In the genomic region with DNA sequence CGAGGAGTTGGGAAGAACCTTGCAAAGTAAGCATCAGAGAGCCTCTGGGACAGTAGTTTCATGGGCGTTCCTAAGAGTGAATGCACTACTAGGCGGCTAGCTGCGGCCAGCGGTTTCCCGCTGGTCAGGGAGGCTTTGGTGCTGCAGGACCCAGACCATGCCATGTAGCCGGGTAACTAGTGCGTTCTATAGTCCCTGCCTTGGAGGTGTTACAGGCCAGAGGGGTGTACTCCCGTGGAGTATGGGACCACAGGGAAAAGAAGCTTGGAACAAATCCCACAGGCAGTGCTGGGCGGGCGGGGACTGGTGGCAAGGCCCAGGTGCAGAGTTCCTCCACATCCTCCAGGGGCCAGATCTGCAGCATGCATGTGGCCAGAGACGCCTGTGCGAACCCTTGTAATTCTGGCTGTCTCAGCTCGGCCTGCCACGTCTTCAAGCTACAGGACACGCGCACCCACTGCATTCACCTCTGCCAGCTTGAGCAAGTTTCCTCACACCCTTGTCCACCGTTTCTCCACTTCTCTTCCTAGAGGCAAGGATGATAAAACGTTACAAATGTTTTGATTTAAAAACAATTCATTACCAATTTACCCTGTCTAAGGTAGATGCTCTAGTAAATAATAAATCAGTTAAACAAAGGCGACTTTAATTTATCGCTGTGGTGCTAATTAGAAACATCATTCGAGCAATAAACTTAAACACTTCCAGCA, we compare ENCODE assay signal across 9 mouse cellular contexts. TPM values are rescaled to one million over a fixed set of nuclear protein-coding genes. Genes with fewer than 3 reads are reported as not detected.
DNase-seq lines count a peak whose midpoint lies in the region; ATAC-seq and TF ChIP-seq lines count a peak whose summit lies in the region.
"Had no signal": no experiment of that assay in that cellular context is flagged by ENCODE, and none has a peak within 500 bp of the region (broad histone marks: within the 10 kb centered on the region; RNA-seq: fewer than 3 reads in every experiment).

No protein-coding gene starts in this region.

- no peak for TF ChIP-seq EP300 in lung, postnatal 0 days (IDR thresholded peaks at IDR 0.05)

- 11% methylated on average over 22 of the region's 22 CpGs for WGBS in lung, embryonic 16.5 days
- WGBS in lung, postnatal 0 days, result 30% methylated on average over 22 of the region's 22 CpGs
- WGBS in intestine, postnatal 0 days, result 32% methylated on average over 22 of the region's 22 CpGs
- 6% methylated on average over 22 of the region's 22 CpGs for WGBS in stomach, embryonic 14.5 days

- H3K4me1 ChIP-seq in lung, embryonic 16.5 days (replicated peaks; ENCODE audit: control insufficient read depth, insufficient read depth, low read length), result peaks cover 16% of the 10 kb centered on the region
- peaks cover 7% of the 10 kb centered on the region; the same call in 1 of the 2 replicates for H3K4me1 ChIP-seq in lung, postnatal 0 days (ENCODE audit: insufficient read depth, low read depth, low read length)
- H3K4me1 ChIP-seq in embryonic fibroblast, embryonic 13.5 days (ENCODE audit: control insufficient read depth, insufficient read depth, low read length), result no peaks in the 10 kb centered on the region
- no peaks in the 10 kb centered on the region for H3K4me1 ChIP-seq in intestine, postnatal 0 days (replicated peaks; ENCODE audit: control insufficient read depth, insufficient read depth, low read length)
- peaks cover 5% of the 10 kb centered on the region for H3K4me1 ChIP-seq in stomach, embryonic 14.5 days (ENCODE audit: control insufficient read depth, insufficient read depth, low read length)

- 0 out of 2 replicates have a peak, but pooled peaks have one; percentile 30 for ATAC-seq in lung, embryonic 16.5 days (ENCODE audit: low read depth)
- ATAC-seq in lung, postnatal 0 days, result no peak
- ATAC-seq in intestine, postnatal 0 days, result no peak
- peak; percentile 56; the same call in 1 of the 2 replicates for ATAC-seq in stomach, embryonic 14.5 days (ENCODE audit: insufficient number of reproducible peaks, insufficient read depth, low FRiP score, low read depth)

- no peak for TF ChIP-seq CTCF in lung, postnatal 0 days (IDR thresholded peaks at IDR 0.05)
- TF ChIP-seq CTCF in embryonic fibroblast, embryonic 13.5 days (IDR thresholded peaks at IDR 0.05; ENCODE audit: borderline replicate concordance, insufficient read depth, low read length), result no peak
- peak; percentile 45 for TF ChIP-seq CTCF in intestine, postnatal 0 days (IDR thresholded peaks at IDR 0.05; ENCODE audit: low read depth)

- no peak overlapping the region for H3K9ac ChIP-seq in lung, embryonic 16.5 days (ENCODE audit: low read length)
- no peak overlapping the region for H3K9ac ChIP-seq in lung, postnatal 0 days (replicated peaks; ENCODE audit: low read depth)
- H3K9ac ChIP-seq in intestine, postnatal 0 days (ENCODE audit: low read depth, low read length), result peak overlapping the region; percentile 53
- no peak overlapping the region for H3K9ac ChIP-seq in stomach, embryonic 14.5 days (replicated peaks; ENCODE audit: low read depth, low read length)
- H3K9ac ChIP-seq: liver, embryonic 13.5 days had no signal

- TF ChIP-seq POLR2A in embryonic fibroblast, embryonic 13.5 days (IDR thresholded peaks at IDR 0.05; ENCODE audit: low read depth, low read length), result no peak; the same call in 1 of the 2 replicates

- no peak for DNase-seq in lung, postnatal 0 days (ENCODE audit: low spot score)
- DNase-seq in urinary bladder, adult 2 months (ENCODE audit: low spot score), result no peak
- DNase-seq in ovary, postnatal 10 days (ENCODE audit: low spot score), result no peak
- DNase-seq in thymus, postnatal 10 days (ENCODE audit: low spot score in 2 of 2), result no peak
- DNase-seq: liver, embryonic 13.5 days had no signal

- H3K27me3 ChIP-seq in lung, embryonic 16.5 days (ENCODE audit: control insufficient read depth, insufficient read depth, low read depth, low read length), result peaks cover 32% of the 10 kb centered on the region
- H3K27me3 ChIP-seq in lung, postnatal 0 days (replicated peaks; ENCODE audit: insufficient read depth, low read length), result peaks cover 49% of the 10 kb centered on the region
- no peaks in the 10 kb centered on the region for H3K27me3 ChIP-seq in intestine, postnatal 0 days (replicated peaks; ENCODE audit: control insufficient read depth, insufficient read depth, low read length)
- peaks cover 28% of the 10 kb centered on the region for H3K27me3 ChIP-seq in stomach, embryonic 14.5 days (ENCODE audit: control insufficient read depth, insufficient read depth, low read length)

- H3K27ac ChIP-seq in lung, embryonic 16.5 days (ENCODE audit: low read length), result no peak overlapping the region
- no peak overlapping the region for H3K27ac ChIP-seq in lung, postnatal 0 days (ENCODE audit: low read length)
- H3K27ac ChIP-seq in embryonic fibroblast, embryonic 13.5 days (ENCODE audit: insufficient read depth, low read length), result peak overlapping the region; percentile 48
- H3K27ac ChIP-seq in intestine, postnatal 0 days (ENCODE audit: low read depth, low read length), result peak overlapping the region; percentile 57
- H3K27ac ChIP-seq in stomach, embryonic 14.5 days (ENCODE audit: low read length), result no peak overlapping the region
- H3K27ac ChIP-seq: liver, embryonic 13.5 days had no signal

- no peak overlapping the region for H3K4me2 ChIP-seq in lung, embryonic 16.5 days (ENCODE audit: low read depth, low read length)
- H3K4me2 ChIP-seq in lung, postnatal 0 days (replicated peaks; ENCODE audit: low read depth, low read length), result no peak overlapping the region
- peak overlapping the region; percentile 54 for H3K4me2 ChIP-seq in intestine, postnatal 0 days (replicated peaks; ENCODE audit: low read depth)
- peak overlapping the region; percentile 10; the same call in 1 of the 2 replicates for H3K4me2 ChIP-seq in stomach, embryonic 14.5 days (replicated peaks; ENCODE audit: low read depth, low read length)
- H3K4me2 ChIP-seq: liver, embryonic 13.5 days had no signal

- H3K36me3 ChIP-seq in lung, embryonic 16.5 days (ENCODE audit: control insufficient read depth, insufficient read depth, low read length), result no peaks in the 10 kb centered on the region
- H3K36me3 ChIP-seq in lung, postnatal 0 days (ENCODE audit: insufficient read depth, low read length), result no peaks in the 10 kb centered on the region
- peaks cover 10% of the 10 kb centered on the region; the same call in 1 of the 2 replicates for H3K36me3 ChIP-seq in intestine, postnatal 0 days (ENCODE audit: control insufficient read depth, insufficient read depth)
- no peaks in the 10 kb centered on the region for H3K36me3 ChIP-seq in stomach, embryonic 14.5 days (ENCODE audit: control insufficient read depth, insufficient read depth, low read length)
- H3K36me3 ChIP-seq: liver, embryonic 13.5 days had no signal

- H3K9me3 ChIP-seq in lung, embryonic 16.5 days (ENCODE audit: control insufficient read depth, low read length), result no peaks in the 10 kb centered on the region
- H3K9me3 ChIP-seq in lung, postnatal 0 days (ENCODE audit: low read length), result no peaks in the 10 kb centered on the region
- H3K9me3 ChIP-seq in intestine, postnatal 0 days (ENCODE audit: control insufficient read depth), result no peaks in the 10 kb centered on the region
- H3K9me3 ChIP-seq in stomach, embryonic 14.5 days (ENCODE audit: control insufficient read depth, low read depth, low read length), result no peaks in the 10 kb centered on the region
- H3K9me3 ChIP-seq: liver, embryonic 13.5 days had no signal

- H3K4me3 ChIP-seq in lung, embryonic 16.5 days (ENCODE audit: low read length), result no peak overlapping the region
- H3K4me3 ChIP-seq in lung, postnatal 0 days (ENCODE audit: low read depth, low read length), result no peak overlapping the region
- peak overlapping the region; percentile 25 for H3K4me3 ChIP-seq in embryonic fibroblast, embryonic 13.5 days (ENCODE audit: insufficient read depth, low read length)
- peak overlapping the region; percentile 17 for H3K4me3 ChIP-seq in intestine, postnatal 0 days (ENCODE audit: low read depth, low read length)
- H3K4me3 ChIP-seq in stomach, embryonic 14.5 days (ENCODE audit: low read depth, low read length), result no peak overlapping the region
- H3K4me3 ChIP-seq: liver, embryonic 13.5 days had no signal

RNA-seq across cellular contexts. Expression of gene Mab21l2, which starts 2.0 kb away (rescaled TPM):
- 0.53 and 1.1 TPM in 2 replicates for polyA plus RNA-seq in lung, embryonic 16.5 days (2015; fragmentation: Nextera tagmentation; extraction: Ambion mirVana)
- 0.05 TPM in 1 of 2 replicates, not detected in the other for polyA plus RNA-seq in lung, postnatal 0 days (2015; fragmentation: Nextera tagmentation; extraction: Ambion mirVana)
- polyA plus RNA-seq in embryonic fibroblast, embryonic 13.5 days (2011; ENCODE audit: insufficient read length, low read depth, missing spikeins), result 8.4 and 25.5 TPM in 2 replicates
- 37.2 and 38.9 TPM in 2 replicates for polyA plus RNA-seq in intestine, postnatal 0 days (2015; fragmentation: Nextera tagmentation; extraction: Ambion mirVana)
- 14.0 and 14.3 TPM in 2 replicates for polyA plus RNA-seq in stomach, embryonic 14.5 days (2014; fragmentation: Nextera tagmentation; extraction: Ambion mirVana)
- 1.7 and 2.0 TPM in 2 replicates for polyA plus RNA-seq in urinary bladder, adult 2 months (2012; rRNA removed)

Comparison
In these comparisons a context has a peak if more than half of its experiments do, and no peak if none do; other contexts are left out.
1. ATAC-seq: peak in lung, embryonic 16.5 days (single experiment) and stomach, embryonic 14.5 days (single experiment); none in lung, postnatal 0 days (single experiment) and intestine, postnatal 0 days (single experiment).
2. H3K27ac ChIP-seq: peak in embryonic fibroblast, embryonic 13.5 days (single experiment) and intestine, postnatal 0 days (single experiment); none in lung, embryonic 16.5 days (single experiment), lung, postnatal 0 days (single experiment) and stomach, embryonic 14.5 days (single experiment).
3. H3K4me2 ChIP-seq: peak in intestine, postnatal 0 days (single experiment) and stomach, embryonic 14.5 days (single experiment); none in lung, embryonic 16.5 days (single experiment) and lung, postnatal 0 days (single experiment).
4. H3K4me3 ChIP-seq: peak in embryonic fibroblast, embryonic 13.5 days (single experiment) and intestine, postnatal 0 days (single experiment); none in lung, embryonic 16.5 days (single experiment), lung, postnatal 0 days (single experiment) and stomach, embryonic 14.5 days (single experiment).